Mouse (Mus musculus) limb, embryonic 15.5 days (tissue): ENCODE measurements around the gene Pitpnm3. TPM values are rescaled to one million over a fixed set of nuclear protein-coding genes. Genes with fewer than 3 reads are reported as not detected.
A peak's percentile ranks its signal among the peaks of the same experiment; 100 is the strongest.

Experiments used
- ATAC-seq: fragments of 200-750 bp; cut with Nextera tagmentation; 2 replicates; pipeline ENCODE4 v1.8.0; 2017; ENCODE audit warnings: low read depth, moderate TSS enrichment; ENCODE audit not compliant: insufficient number of reproducible peaks, low FRiP score, low TSS enrichment
- H3K27ac ChIP-seq: fragments of 300-500 bp; sonication (generic); 2 replicates; pipeline ENCODE4 v1.5.1; 2015; ENCODE audit warnings: moderate library complexity, mild to moderate bottlenecking, inconsistent platforms
- H3K27me3 ChIP-seq: fragments of 300-500 bp; sonication (generic); 2 replicates; pipeline ENCODE4 v1.6.1; 2015; ENCODE audit warnings: inconsistent platforms
- H3K36me3 ChIP-seq: fragments of 300-500 bp; sonication (generic); 2 replicates; pipeline ENCODE4 v1.6.1; 2015; ENCODE audit warnings: inconsistent platforms
- H3K4me1 ChIP-seq: fragments of 300-500 bp; sonication (generic); 2 replicates; pipeline ENCODE4 v1.6.1; 2015; ENCODE audit warnings: inconsistent platforms
- H3K4me2 ChIP-seq: fragments of 300-500 bp; sonication (generic); 2 replicates; pipeline ENCODE4 v1.6.1; 2015; ENCODE audit warnings: mild to moderate bottlenecking, inconsistent platforms
- H3K4me3 ChIP-seq: fragments of 300-500 bp; sonication (generic); 2 replicates; pipeline ENCODE4 v1.5.1; 2015; ENCODE audit warnings: mild to moderate bottlenecking, inconsistent platforms
- H3K9ac ChIP-seq: fragments of 300-500 bp; sonication (generic); 2 replicates; pipeline ENCODE4 v1.6.1; 2015; ENCODE audit warnings: inconsistent platforms
- H3K9me3 ChIP-seq: fragments of 300-500 bp; sonication (generic); 2 replicates; pipeline ENCODE4 v1.6.1; 2016; ENCODE audit warnings: inconsistent platforms
- WGBS: fragments of 180-500 bp; shearing (Covaris S2); methylation state at CpG from one replicate; pipeline ENCODE4 v1.1.7; 2015; 5-methylcytosine and 5-hydroxymethylcytosine counted together
- polyA plus RNA-seq: library from polyadenylated mRNA; unstranded; fragments of >200 nt; fragmentation: Nextera tagmentation; extraction: Ambion mirVana; gene quantifications from 2 replicates; pipeline ENCODE4 v1.2.1, GENCODE M21; 2015

Pitpnm3 gene
- polyA plus RNA-seq, 1 experiment from 2014 or later: 0.70 TPM

DNA sequence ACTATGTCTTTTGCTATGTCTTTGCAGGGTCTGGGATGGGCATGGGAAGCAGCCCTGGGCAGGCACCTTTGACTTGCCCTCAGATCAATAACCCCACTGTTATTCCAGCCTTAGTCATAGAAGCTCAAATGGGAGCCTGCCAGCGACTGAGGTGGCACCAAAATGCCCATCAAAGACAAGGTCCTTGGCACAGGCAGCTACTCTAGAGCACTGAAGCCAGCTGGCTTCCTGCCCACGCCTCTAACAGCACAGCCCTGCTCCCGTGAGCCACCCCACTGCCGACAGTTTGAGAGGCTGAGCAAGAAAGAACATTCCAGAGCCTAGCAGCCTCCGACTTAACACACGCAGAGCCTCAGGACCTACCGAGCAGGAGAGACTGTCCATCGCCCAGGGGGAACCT is 70.5 kb downstream of the Pitpnm3 start:
- 76% methylated on average over 8 of the region's 8 CpGs for WGBS
- H3K4me3 ChIP-seq: no peak overlapping the region
- H3K36me3 ChIP-seq: no peaks in the 10 kb centered on the region
- H3K9me3 ChIP-seq: 0 out of 2 replicates have a peak, but pooled peaks cover 13% of the 10 kb centered on the region
- no peak for ATAC-seq
- no peak overlapping the region for H3K9ac ChIP-seq
- peaks cover 12% of the 10 kb centered on the region for H3K4me1 ChIP-seq
- H3K4me2 ChIP-seq: no peak overlapping the region
- H3K27ac ChIP-seq: no peak overlapping the region
- no peaks in the 10 kb centered on the region for H3K27me3 ChIP-seq

GRCm38 (mm10) chr11:72064414-72064813 is 71.2 kb downstream of the Pitpnm3 start:
- 0 out of 2 replicates have a peak, but pooled peaks cover 13% of the 10 kb centered on the region for H3K9me3 ChIP-seq
- H3K27me3 ChIP-seq: no peaks in the 10 kb centered on the region
- H3K9ac ChIP-seq: no peak overlapping the region
- no peak overlapping the region for H3K4me2 ChIP-seq
- H3K27ac ChIP-seq: no peak overlapping the region
- H3K4me3 ChIP-seq: no peak overlapping the region
- no peak for ATAC-seq
- no peaks in the 10 kb centered on the region for H3K36me3 ChIP-seq
- 83% methylated on average over 6 of the region's 6 CpGs for WGBS
- H3K4me1 ChIP-seq: peaks cover 12% of the 10 kb centered on the region

GRCm38 (mm10) chr11:72061093-72061620 is 74.4 kb downstream of the Pitpnm3 start:
- H3K9ac ChIP-seq: no peak overlapping the region
- no peaks in the 10 kb centered on the region for H3K36me3 ChIP-seq
- WGBS: 80% methylated on average over 13 of the region's 13 CpGs
- H3K4me2 ChIP-seq: no peak overlapping the region
- H3K27ac ChIP-seq: no peak overlapping the region
- H3K27me3 ChIP-seq: no peaks in the 10 kb centered on the region
- no peak for ATAC-seq
- no peaks in the 10 kb centered on the region for H3K4me1 ChIP-seq
- H3K9me3 ChIP-seq: 0 out of 2 replicates have a peak, but pooled peaks cover 13% of the 10 kb centered on the region
- no peak overlapping the region for H3K4me3 ChIP-seq

DNA sequence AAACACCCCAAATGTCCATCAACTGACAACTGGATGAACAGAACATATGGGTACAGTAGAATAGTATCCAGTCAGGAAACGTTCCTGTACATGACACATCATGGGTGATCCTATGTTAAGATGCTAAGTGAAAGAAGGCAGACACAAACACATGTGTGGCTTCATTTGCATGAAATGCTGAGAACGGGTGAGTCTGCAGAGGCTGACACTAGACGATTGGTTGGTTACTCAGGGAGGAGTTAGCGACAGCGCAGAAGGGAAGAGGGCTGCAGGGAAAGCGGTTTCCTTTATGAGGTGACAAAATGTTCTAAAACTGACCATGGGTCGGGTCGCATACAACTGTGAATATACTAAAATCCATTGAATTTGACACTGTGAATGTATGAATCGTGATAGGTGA is 75.2 kb downstream of the Pitpnm3 start:
- 0 out of 2 replicates have a peak, but pooled peaks cover 13% of the 10 kb centered on the region for H3K9me3 ChIP-seq
- no peak overlapping the region for H3K4me2 ChIP-seq
- no peaks in the 10 kb centered on the region for H3K36me3 ChIP-seq
- no peaks in the 10 kb centered on the region for H3K4me1 ChIP-seq
- no peak overlapping the region for H3K4me3 ChIP-seq
- H3K27me3 ChIP-seq: no peaks in the 10 kb centered on the region
- WGBS: 59% methylated on average over 9 of the region's 9 CpGs
- no peak for ATAC-seq
- no peak overlapping the region for H3K27ac ChIP-seq
- H3K9ac ChIP-seq: no peak overlapping the region

DNA sequence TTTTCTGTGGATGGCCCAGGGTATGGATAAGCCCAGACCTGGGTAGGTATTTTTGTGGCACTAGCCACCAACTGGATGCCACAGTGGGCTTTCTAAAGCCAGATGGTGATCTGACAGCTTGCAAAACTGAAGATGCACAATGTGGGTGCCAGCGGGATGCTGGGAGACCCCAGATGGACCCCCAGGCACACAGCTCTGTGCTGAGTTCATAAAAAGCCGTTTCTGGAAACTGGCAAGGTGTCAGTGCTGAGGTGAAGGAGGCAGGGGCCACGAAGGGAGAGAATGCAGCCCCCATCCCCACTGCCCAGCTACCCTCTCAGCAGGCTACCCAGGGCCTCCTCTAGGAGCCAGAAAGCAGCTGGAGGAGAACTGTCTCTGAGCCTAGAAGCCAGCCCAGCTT is 78.4 kb downstream of the Pitpnm3 start:
- no peaks in the 10 kb centered on the region for H3K9me3 ChIP-seq
- no peak overlapping the region for H3K9ac ChIP-seq
- H3K36me3 ChIP-seq: no peaks in the 10 kb centered on the region
- no peak overlapping the region for H3K4me2 ChIP-seq
- ATAC-seq: no peak
- 58% methylated on average over 3 of the region's 3 CpGs for WGBS
- H3K4me3 ChIP-seq: no peak overlapping the region
- H3K27me3 ChIP-seq: no peaks in the 10 kb centered on the region; the same call in 1 of the 2 replicates
- H3K4me1 ChIP-seq: no peaks in the 10 kb centered on the region
- H3K27ac ChIP-seq: no peak overlapping the region

DNA sequence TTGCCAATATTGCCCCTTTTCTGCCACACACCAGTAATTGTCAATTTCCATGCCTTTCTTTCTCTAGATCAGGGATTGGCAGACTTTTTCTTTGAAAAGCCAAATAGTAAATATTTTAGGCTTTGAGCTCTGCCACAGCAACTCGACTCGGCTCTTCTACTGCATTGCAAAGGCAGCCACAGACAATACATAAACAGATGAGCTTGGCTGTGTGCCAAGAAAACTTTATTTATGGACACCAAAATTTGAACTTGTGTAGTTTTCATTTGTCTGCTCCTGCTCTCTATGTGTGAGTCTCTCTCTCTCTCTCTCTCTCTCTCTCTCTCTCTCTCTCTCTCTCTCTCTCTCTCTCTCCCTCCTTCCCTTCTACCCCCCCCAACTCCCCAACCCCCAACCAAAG is 80.4 kb downstream of the Pitpnm3 start:
- Histone ChIP-seq H3K27ac (no peak overlapping the region), H3K27me3 (peaks cover 6% of the 10 kb centered on the region; the same call in 1 of the 2 replicates)
- WGBS: 19% methylated on average over 2 of the region's 2 CpGs

DNA sequence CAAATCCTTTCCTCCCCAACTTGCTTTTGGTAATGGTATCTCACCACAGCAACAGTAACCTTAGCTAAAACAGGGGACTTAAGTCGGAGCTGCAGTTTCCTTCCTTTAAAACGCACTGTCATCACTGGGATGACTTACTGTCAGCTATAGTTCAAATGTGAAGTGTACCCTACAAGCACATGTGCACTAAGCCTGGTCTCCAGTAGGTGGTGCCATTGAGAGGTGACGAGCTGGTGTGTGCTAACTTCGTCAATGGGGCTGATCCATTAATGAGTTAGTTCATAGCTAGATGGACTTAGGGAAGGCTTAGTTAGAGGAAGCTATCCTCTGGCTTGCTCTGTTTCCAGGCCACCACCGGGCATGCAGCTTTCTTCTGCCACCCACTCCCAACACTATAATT is 82.9 kb downstream of the Pitpnm3 start:
- H3K27ac ChIP-seq: no peak overlapping the region
- H3K36me3 ChIP-seq: no peaks in the 10 kb centered on the region
- peaks cover 12% of the 10 kb centered on the region; the same call in 1 of the 2 replicates for H3K27me3 ChIP-seq
- 15% methylated on average over 5 of the region's 5 CpGs for WGBS
- ATAC-seq: no peak
- H3K4me2 ChIP-seq: no peak overlapping the region
- peaks cover 21% of the 10 kb centered on the region for H3K4me1 ChIP-seq
- H3K9ac ChIP-seq: no peak overlapping the region
- H3K4me3 ChIP-seq: no peak overlapping the region
- H3K9me3 ChIP-seq: no peaks in the 10 kb centered on the region

More for the DNA sequence above, 80.4 kb downstream of the Pitpnm3 start:
- no peaks in the 10 kb centered on the region for H3K36me3 ChIP-seq
- ATAC-seq: no peak
- H3K9me3 ChIP-seq: no peaks in the 10 kb centered on the region
- H3K4me1 ChIP-seq: peaks cover 17% of the 10 kb centered on the region
- no peak overlapping the region for H3K4me2 ChIP-seq
- no peak overlapping the region for H3K9ac ChIP-seq
- no peak overlapping the region for H3K4me3 ChIP-seq

GRCm38 (mm10) chr11:72052221-72052620 is 83.4 kb downstream of the Pitpnm3 start:
- no peaks in the 10 kb centered on the region for H3K9me3 ChIP-seq
- H3K9ac ChIP-seq: no peak overlapping the region
- H3K36me3 ChIP-seq: no peaks in the 10 kb centered on the region
- WGBS: 54% methylated on average over 3 of the region's 3 CpGs
- ATAC-seq: no peak
- H3K27me3 ChIP-seq: peaks cover 12% of the 10 kb centered on the region; the same call in 1 of the 2 replicates
- H3K4me2 ChIP-seq: no peak overlapping the region
- no peak overlapping the region for H3K27ac ChIP-seq
- no peak overlapping the region for H3K4me3 ChIP-seq
- peaks cover 21% of the 10 kb centered on the region for H3K4me1 ChIP-seq

DNA sequence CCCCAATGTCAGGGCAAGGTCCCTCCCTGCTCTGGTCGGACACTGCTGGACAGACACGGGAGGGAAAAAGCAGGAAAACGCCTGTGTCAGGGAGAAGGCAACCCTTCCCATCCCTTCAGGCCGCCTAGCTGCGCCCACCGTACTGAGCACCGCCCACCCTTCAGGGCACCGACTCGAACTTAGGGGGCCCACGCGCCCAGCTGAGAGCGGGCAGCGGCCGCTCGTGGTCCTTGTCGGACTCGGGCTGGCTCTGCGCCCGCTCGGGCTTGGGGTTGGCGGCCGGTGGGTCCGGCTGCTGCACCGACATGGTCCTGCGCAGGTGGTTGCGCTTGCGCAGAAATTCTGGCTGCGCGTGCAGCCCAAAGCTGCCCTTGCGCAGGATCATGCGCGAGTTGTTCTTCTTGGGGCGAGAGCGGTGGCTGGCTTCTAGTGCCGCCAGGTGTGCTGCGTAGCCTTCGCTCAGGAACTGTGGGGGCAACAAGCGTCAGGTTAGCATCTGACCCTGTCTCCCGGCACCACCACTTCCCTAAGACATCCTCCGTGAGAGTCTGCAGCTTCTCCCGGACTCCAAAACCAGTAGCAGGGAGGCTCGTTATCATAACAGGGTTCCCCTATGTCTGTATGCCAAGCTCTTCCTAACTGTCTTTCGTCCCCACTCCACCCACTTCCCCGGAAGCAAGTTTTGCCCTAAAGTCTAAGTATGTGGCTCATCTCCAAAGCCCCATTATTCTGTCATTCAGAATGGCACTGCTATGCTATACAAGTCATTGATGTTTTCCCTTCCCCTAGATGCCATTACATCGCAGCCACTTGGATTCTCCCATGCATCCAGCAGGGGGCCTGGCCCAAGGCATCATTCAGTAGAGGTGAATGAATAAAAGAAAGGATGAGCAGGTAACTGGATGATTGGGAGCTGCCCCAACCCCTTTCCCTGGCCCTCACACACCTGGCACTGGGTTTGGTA is 84.4 kb downstream of the Pitpnm3 start:
- 2% methylated on average over 45 of the region's 45 CpGs for WGBS
- no peak overlapping the region for H3K27ac ChIP-seq
- peaks cover 12% of the 10 kb centered on the region; the same call in 1 of the 2 replicates for H3K27me3 ChIP-seq
- peak overlapping the region; percentile 50 for H3K4me3 ChIP-seq
- no peaks in the 10 kb centered on the region for H3K9me3 ChIP-seq
- peaks cover 21% of the 10 kb centered on the region for H3K4me1 ChIP-seq
- H3K4me2 ChIP-seq: peak overlapping the region; percentile 93
- no peak overlapping the region for H3K9ac ChIP-seq
- peaks cover 7% of the 10 kb centered on the region for H3K36me3 ChIP-seq
- ATAC-seq: no peak

GRCm38 (mm10) chr11:72050168-72050894 is 85.2 kb downstream of the Pitpnm3 start:
- ATAC-seq: no peak
- H3K9ac ChIP-seq: 0 out of 2 replicates have a peak overlapping the region, but pooled peaks have one; percentile 10
- H3K9me3 ChIP-seq: no peaks in the 10 kb centered on the region
- WGBS: 16% methylated on average over 14 of the region's 14 CpGs
- no peak overlapping the region for H3K27ac ChIP-seq
- H3K4me3 ChIP-seq: peak overlapping the region; percentile 50
- H3K36me3 ChIP-seq: peaks cover 14% of the 10 kb centered on the region
- H3K4me2 ChIP-seq: peak overlapping the region; percentile 93
- peaks cover 21% of the 10 kb centered on the region for H3K4me1 ChIP-seq
- peaks cover 12% of the 10 kb centered on the region; the same call in 1 of the 2 replicates for H3K27me3 ChIP-seq

DNA sequence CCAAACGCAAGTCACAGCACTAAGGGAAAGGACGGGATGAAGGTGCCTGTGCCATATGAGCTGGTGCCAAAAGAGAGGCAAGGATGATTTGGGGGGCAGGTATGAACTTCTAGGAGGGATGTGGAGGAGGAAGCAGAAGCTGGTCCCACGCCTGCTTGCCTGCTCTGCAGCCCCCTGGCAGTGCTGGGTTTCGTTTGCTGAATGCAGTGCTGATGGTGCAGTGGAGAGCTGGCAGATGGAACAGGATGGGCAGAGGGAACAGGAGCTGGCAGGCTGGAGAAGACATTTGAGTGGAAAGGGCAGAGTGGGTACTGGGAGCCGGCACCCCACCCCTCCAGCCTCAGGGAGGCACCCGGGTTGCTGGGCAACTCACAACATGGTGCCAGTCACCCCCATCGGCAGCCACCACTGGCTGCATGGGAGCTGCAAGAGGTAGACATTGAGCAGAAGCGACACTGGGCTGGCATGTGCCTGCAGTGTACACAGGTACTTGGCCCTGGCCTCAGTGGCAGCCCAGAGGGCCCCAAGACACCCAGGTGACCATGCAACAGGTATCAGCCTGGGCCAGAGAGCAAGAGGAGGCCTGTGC is 86.3 kb downstream of the Pitpnm3 start:
- 74% methylated on average over 8 of the region's 8 CpGs for WGBS
- Histone ChIP-seq H3K27ac (no peak overlapping the region), H3K27me3 (peaks cover 12% of the 10 kb centered on the region; the same call in 1 of the 2 replicates)

More for the DNA sequence above, 86.3 kb downstream of the Pitpnm3 start:
- Histone ChIP-seq H3K4me1 (peaks cover 21% of the 10 kb centered on the region), H3K9ac (no peak overlapping the region), H3K9me3 (no peaks in the 10 kb centered on the region), H3K4me2 (no peak overlapping the region), H3K4me3 (no peak overlapping the region), H3K36me3 (peaks cover 22% of the 10 kb centered on the region)
- ATAC-seq: no peak
